8 mouse cellular contexts compared by ENCODE assay signal in genomic region chr11:32605131-32605860, GRCm38 (mm10). TPM values are rescaled to one million over a fixed set of nuclear protein-coding genes. Genes with fewer than 3 reads are reported as not detected.
DNase-seq lines count a peak whose midpoint lies in the region; ATAC-seq lines count a peak whose summit lies in the region.

No protein-coding gene starts in this region.

- no peak overlapping the region for H3K9ac ChIP-seq in hindbrain, embryonic 13.5 days
- no peak overlapping the region for H3K9ac ChIP-seq in embryonic facial prominence, embryonic 12.5 days
- H3K9ac ChIP-seq in heart, embryonic 14.5 days (ENCODE audit: low read length): no peak overlapping the region

- ATAC-seq in hindbrain, embryonic 13.5 days (ENCODE audit: low FRiP score): peak; percentile 46
- peak; percentile 44; the same call in 1 of the 2 replicates for ATAC-seq in embryonic facial prominence, embryonic 12.5 days (ENCODE audit: insufficient number of reproducible peaks, insufficient read depth, low FRiP score, low TSS enrichment)
- no peak for ATAC-seq in heart, embryonic 14.5 days (ENCODE audit: insufficient number of reproducible peaks, insufficient read depth, low FRiP score, low read depth)

- WGBS in hindbrain, embryonic 13.5 days: 60% methylated on average over 7 of the region's 7 CpGs
- 65% methylated on average over 7 of the region's 7 CpGs for WGBS in hindbrain, embryonic 10.5 days
- 42% methylated on average over 7 of the region's 7 CpGs for WGBS in embryonic facial prominence, embryonic 12.5 days
- WGBS in heart, embryonic 14.5 days: 27% methylated on average over 7 of the region's 7 CpGs

- peaks cover 15% of the 10 kb centered on the region for H3K4me1 ChIP-seq in hindbrain, embryonic 13.5 days (replicated peaks)
- H3K4me1 ChIP-seq in hindbrain, embryonic 10.5 days (replicated peaks): peaks cover 21% of the 10 kb centered on the region
- H3K4me1 ChIP-seq in embryonic facial prominence, embryonic 12.5 days: peaks cover 12% of the 10 kb centered on the region; the same call in 1 of the 2 replicates
- peaks cover 19 to 23% of the 10 kb centered on the region in 2 experiments for H3K4me1 ChIP-seq in heart, embryonic 14.5 days (ENCODE audit: control insufficient read depth in 2 of 2, insufficient read depth in 2 of 2, low read length in 2 of 2)

- H3K27me3 ChIP-seq in hindbrain, embryonic 13.5 days: no peaks in the 10 kb centered on the region
- no peaks in the 10 kb centered on the region for H3K27me3 ChIP-seq in hindbrain, embryonic 10.5 days (ENCODE audit: insufficient read depth, poor library complexity, severe bottlenecking)
- H3K27me3 ChIP-seq in embryonic facial prominence, embryonic 12.5 days: no peaks in the 10 kb centered on the region
- H3K27me3 ChIP-seq in heart, embryonic 14.5 days (ENCODE audit: control insufficient read depth, insufficient read depth, low read length): no peaks in the 10 kb centered on the region

- no peak overlapping the region for H3K4me2 ChIP-seq in hindbrain, embryonic 13.5 days
- no peak overlapping the region for H3K4me2 ChIP-seq in embryonic facial prominence, embryonic 12.5 days (replicated peaks)
- peak overlapping the region; percentile 40; the same call in 1 of the 2 replicates for H3K4me2 ChIP-seq in heart, embryonic 14.5 days (ENCODE audit: low read length)

- no peaks in the 10 kb centered on the region for H3K36me3 ChIP-seq in hindbrain, embryonic 13.5 days
- 0 out of 2 replicates have a peak, but pooled peaks cover 5% of the 10 kb centered on the region for H3K36me3 ChIP-seq in hindbrain, embryonic 10.5 days
- H3K36me3 ChIP-seq in embryonic facial prominence, embryonic 12.5 days: no peaks in the 10 kb centered on the region
- peaks cover 4% of the 10 kb centered on the region; the same call in 1 of the 2 replicates for H3K36me3 ChIP-seq in heart, embryonic 14.5 days (ENCODE audit: control insufficient read depth, insufficient read depth, low read length)

- intact Hi-C loops in left cerebral cortex, postnatal 4 days (cut with DNase I): no loop called here

- peak overlapping the region; percentile 13; the same call in 1 of the 2 replicates for H3K27ac ChIP-seq in hindbrain, embryonic 13.5 days
- no peak overlapping the region for H3K27ac ChIP-seq in hindbrain, embryonic 10.5 days
- H3K27ac ChIP-seq in embryonic facial prominence, embryonic 12.5 days: peak overlapping the region; percentile 23; the same call in 1 of the 2 replicates
- peak overlapping the region; percentile 72 to 82 for H3K27ac ChIP-seq in heart, embryonic 14.5 days (replicated peaks in 1 of 2; ENCODE audit: control insufficient read depth in 1 of 2, insufficient read depth in 1 of 2, low read depth in 2 of 2, low read length in 2 of 2)

- H3K9me3 ChIP-seq in hindbrain, embryonic 13.5 days: no peaks in the 10 kb centered on the region
- no peaks in the 10 kb centered on the region for H3K9me3 ChIP-seq in hindbrain, embryonic 10.5 days
- H3K9me3 ChIP-seq in embryonic facial prominence, embryonic 12.5 days: no peaks in the 10 kb centered on the region
- H3K9me3 ChIP-seq in heart, embryonic 14.5 days (ENCODE audit: control insufficient read depth, low read length): no peaks in the 10 kb centered on the region

- H3K4me3 ChIP-seq in hindbrain, embryonic 13.5 days: no peak overlapping the region
- no peak overlapping the region for H3K4me3 ChIP-seq in hindbrain, embryonic 10.5 days
- H3K4me3 ChIP-seq in embryonic facial prominence, embryonic 12.5 days: no peak overlapping the region
- no peak overlapping the region for H3K4me3 ChIP-seq in heart, embryonic 14.5 days (ENCODE audit: control insufficient read depth in 1 of 2, insufficient read depth in 1 of 2, low read depth in 1 of 2, low read length in 2 of 2)

- no peak for DNase-seq in hindbrain, embryonic 10.5 days (ENCODE audit: low spot score)
- peak; percentile 44 to 61 for DNase-seq in kidney, postnatal 4 days
- no peak for DNase-seq in testis, postnatal 14 days (ENCODE audit: low spot score)
- no peak for DNase-seq in left cerebral cortex, postnatal 4 days
- no peak for DNase-seq in embryo, embryonic 10 days (ENCODE audit: low spot score)

RNA-seq across cellular contexts. Expression of gene Fbxw11, which starts 37.2 kb away (rescaled TPM):
- 116 and 118 TPM in 2 replicates for polyA plus RNA-seq in hindbrain, embryonic 13.5 days (2015; fragmentation: Nextera tagmentation; extraction: Ambion mirVana)
- polyA plus RNA-seq in hindbrain, embryonic 10.5 days (2016; fragmentation: Nextera tagmentation; extraction: Ambion mirVana): 89.8 and 94.9 TPM in 2 replicates
- 90.2 and 90.4 TPM in 2 replicates for polyA plus RNA-seq in embryonic facial prominence, embryonic 12.5 days (2016; fragmentation: Nextera tagmentation; extraction: Ambion mirVana)
- polyA plus RNA-seq in heart, embryonic 14.5 days (2014; fragmentation: Nextera tagmentation; extraction: Ambion mirVana): 63.1 and 63.4 TPM in 2 replicates
- 100 to 1,000 TPM; 124 to 127 TPM for total RNA-seq in left cerebral cortex, postnatal 4 days (2021)

Comparison
In these comparisons a context has a peak if more than half of its experiments do, and no peak if none do; other contexts are left out.
1. DNase-seq: peak in kidney, postnatal 4 days (2 of 2); none in hindbrain, embryonic 10.5 days (single experiment), testis, postnatal 14 days (single experiment), left cerebral cortex, postnatal 4 days (single experiment) and embryo, embryonic 10 days (single experiment).